Mouse (Mus musculus) megakaryocyte-erythroid progenitor cell, adult 5-6 weeks (primary cell): ENCODE results near the gene Lrrc29. TPM values are rescaled to one million over a fixed set of nuclear protein-coding genes. Genes with fewer than 3 reads are reported as not detected.

Source experiments
- ATAC-seq: replicated peaks from 2 replicates; pipeline ENCODE4 v1.8.0; 2016; ENCODE audit warnings: mild to moderate bottlenecking, inconsistent platforms; ENCODE audit not compliant: severe bottlenecking, poor library complexity, low FRiP score, low TSS enrichment
- total RNA-seq, 2 experiments: library from RNA; stranded (forward) in 1 of 2; stranded (reverse) in 1 of 2; fragments of 200-1000, 215-1000 nt in 1 of 2; fragments of >200 nt in 1 of 2; fragmentation: Nextera tagmentation in 1 of 2; gene quantifications; 2 replicates each; pipeline ENCODE4 v1.2.3; 2014 to 2017

Lrrc29 gene
- total RNA-seq (2014; fragmentation: Nextera tagmentation) (8.3 and 9.8 TPM in 2 replicates), total RNA-seq (2017) (4.8 TPM in 2 replicates)

DNA sequence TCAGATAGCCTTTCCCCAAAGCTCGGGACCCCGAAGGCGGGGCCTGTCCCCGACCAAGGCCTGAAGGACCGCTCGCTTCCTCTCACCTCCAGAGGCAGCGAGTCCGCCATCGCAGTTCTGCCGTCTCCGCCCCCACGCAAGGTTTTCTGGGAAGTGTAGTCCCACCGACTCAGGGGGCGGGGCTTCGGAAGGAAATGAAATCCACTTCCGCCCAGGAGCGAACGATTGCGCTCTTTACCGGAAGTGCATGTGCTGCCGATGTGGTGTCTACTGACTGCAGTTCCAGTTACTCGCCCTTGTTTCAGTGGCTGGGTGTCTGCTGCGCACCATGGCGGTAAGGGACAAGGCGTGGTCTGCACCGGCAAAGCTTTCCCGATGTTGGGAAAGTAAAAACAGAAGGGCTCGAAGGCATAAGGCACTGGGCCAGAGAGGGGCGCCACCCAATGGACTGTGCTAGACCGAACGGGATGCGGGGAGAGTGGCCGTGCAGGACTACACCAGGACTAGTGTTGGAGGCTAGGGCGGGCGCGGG is at the start of gene Lrrc29, which contains the start of gene Tmem208:
Lrrc29 (minus strand) TSS at position 138 of the 532 bp plus-strand sequence.
Tmem208 (plus strand) TSS at position 214 of the 532 bp plus-strand sequence.
- ATAC-seq = peak; percentile 86

DNA sequence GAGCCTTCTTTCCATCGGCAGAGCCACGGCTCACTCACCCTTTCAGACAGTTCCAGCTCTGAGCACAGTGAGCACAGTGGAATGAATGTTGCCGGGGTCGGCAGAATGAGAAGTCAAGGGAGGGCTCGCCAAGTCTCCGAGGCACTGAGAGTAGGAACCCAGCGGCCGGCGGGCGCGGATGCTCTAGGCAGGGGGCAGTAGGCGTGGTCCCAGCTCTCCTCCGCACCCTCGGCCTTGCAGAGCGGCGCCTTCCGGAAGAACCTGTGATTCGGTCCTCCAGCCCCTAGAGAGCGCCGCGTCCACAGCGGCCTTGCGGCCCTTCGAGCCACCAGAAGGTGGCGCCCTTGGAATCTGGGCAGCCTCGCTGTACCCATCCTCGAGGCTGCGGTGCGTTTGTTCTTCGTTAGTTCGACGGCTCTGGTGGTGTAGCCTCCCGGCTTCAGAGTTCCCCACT is 48.5 kb upstream of the Lrrc29 start:
- ATAC-seq = peak; percentile 74

DNA sequence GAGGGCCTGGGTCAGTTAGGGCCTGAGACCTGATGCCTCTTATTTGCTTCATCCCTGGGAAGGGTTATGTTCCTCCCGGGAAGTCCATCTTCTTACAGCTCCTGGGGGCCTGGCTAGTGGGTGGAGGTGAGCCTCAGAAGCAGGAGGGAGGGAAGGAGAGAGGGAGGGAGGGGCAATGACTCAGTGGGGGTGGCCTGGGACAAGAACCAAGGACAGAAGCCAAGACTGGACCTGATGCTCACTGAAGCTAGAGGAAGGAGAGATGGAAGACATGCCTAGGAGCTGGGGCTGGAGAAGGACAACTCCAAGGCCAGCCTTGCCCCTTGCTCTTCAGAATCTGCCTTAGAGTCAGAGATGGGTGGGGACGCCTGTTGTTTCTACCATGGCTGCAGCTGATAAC is 47.0 kb upstream of the Lrrc29 start, which contains the start of gene Plekhg4:
Plekhg4 (plus strand) TSS at position 243 of the 400 bp plus-strand sequence.
- no peak for ATAC-seq

DNA sequence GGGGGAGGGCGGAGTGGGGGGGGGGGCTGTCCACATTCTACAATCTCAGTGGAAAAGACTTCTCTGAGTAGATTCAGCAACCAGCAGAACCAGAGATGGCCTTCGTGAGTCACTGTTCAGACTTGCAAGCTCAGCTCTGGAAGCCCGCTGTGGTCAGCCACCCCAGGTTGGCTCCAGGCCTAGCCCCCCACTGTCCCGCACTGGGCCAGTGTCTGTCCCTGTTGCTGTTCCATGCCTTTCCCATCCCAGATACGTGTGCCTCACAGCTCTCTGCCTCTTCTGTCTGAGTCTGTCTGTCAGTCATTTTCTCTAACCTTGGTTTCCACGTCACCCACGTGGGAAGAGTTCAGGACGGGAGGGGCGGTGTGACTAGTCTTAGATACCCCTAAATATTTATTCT is 46.4 kb upstream of the Lrrc29 start:
- no peak for ATAC-seq

DNA sequence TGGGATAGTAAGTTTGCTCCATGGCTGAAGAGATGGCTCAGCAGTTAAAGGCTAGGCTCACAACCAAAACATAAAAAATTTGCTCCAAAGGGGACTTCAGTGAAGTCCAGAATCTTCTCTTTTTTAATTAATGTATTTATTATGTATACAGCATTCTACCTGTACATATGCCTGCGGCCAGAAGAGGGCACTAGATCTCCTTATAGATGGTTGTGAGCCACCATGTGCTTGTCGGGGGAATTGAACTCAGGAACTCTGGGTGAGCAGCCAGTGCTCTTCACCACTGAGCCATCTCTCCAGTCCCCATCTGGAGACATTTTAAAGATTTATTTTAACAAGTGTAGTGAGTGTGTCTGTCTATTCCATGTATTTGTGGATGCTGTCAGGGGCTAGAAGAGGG is 41.0 kb upstream of the Lrrc29 start:
- ATAC-seq = peak; percentile 52; the same call in 1 of the 2 replicates

DNA sequence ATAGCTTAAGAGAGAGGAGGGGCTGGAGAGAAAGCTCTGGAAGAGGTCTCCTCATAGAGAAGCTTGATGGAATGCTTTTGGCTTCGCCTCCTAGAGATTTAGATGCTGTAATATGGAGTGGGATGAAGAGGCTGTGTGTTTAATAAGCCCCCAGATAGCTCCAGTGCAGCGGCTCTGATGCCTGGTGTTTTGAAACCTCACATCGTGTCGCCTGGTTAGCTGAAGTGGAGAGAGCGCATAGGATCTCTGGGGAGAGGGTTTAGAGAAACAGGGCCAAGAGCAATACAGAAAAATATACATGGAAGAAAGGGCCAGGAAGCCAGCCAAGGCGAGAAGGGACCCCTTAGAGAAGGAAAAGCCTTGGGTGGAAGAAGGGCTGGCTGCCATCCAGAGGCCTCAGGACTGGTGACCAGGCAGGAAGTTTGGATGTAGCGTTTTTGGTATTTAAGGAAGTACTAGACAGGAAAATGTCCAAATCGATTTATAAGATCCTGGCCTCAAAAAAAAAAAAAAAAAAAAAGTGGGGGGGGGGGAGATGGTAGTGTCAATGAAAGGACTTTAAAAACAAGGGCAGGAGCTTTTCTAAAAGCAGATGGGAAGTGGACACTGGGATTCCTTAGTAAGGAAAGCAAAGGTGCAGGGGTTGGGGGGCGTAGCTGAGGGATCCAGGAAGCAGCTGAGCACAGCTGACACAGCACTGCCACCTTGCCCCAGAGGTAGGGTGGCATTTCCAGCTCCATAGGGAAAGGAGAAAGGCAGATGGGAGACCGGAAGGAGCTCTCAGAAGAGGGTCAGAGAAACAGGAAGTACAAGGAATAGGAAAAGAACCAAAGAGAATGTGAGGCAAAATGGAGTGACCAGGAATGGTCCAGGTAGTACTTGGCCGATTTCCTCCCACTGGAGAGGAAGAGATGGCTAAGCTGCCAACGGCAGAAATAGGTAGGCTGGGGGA is 35.9 kb upstream of the Lrrc29 start:
- no peak for ATAC-seq

DNA sequence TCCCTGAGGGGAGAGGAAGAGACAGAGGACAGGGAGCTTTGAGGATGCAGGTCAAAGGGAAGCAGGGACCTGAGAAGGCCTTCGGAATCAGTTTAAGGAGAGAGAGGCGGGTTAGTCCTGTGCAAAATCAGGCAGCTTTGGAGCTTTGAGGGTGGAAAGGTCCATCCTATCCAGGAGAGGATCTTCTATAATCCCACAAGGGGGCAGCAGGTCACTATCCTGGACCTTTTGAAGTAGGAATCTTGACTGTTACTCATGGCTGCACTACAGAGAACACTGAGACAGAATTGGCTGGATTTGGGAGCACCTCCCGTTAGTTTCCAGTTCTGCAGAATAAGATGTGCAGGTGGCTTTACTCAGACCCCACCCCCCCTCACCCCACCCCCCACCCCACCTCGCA is 33.6 kb upstream of the Lrrc29 start:
- no peak for ATAC-seq

DNA sequence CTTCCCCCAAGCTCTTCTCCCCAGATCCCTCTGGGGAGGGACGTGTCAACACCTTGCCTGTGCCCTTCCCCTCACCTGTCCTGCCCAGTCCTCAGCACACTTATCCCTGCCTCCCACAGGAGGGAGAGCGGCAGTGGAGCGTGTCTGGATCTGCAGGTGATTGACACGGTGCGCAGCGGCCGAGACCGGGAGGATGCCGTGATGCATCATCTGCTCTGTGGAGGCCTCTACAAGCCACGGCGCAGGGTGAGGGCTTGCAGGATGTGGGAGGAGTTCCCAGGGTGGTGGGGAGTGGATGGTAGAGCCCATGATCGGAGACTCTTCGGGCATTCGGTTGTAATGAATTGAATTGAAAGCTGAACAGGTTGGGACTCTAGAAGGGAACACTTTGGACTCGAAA is 33.1 kb upstream of the Lrrc29 start:
- no peak for ATAC-seq

DNA sequence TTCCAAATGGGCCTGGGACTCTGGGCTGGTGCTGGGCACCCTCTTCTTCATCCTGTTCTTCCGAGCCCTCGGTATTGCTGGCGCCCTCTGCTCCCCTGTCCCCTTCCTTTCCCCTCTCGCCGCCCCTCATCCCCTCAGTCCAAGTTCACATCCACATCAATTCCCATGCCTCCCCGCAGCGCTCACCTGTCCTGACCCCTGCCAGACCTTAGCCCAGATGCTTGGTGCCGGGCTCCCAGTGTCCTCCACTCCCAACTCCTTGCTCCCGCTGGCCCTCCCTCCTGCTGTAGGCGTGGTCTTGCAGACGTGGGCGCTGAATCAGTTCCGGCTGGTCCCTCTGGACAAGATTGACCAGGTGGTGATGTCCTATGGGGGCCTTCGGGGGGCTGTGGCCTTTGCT is 30.6 kb upstream of the Lrrc29 start:
- ATAC-seq = no peak

DNA sequence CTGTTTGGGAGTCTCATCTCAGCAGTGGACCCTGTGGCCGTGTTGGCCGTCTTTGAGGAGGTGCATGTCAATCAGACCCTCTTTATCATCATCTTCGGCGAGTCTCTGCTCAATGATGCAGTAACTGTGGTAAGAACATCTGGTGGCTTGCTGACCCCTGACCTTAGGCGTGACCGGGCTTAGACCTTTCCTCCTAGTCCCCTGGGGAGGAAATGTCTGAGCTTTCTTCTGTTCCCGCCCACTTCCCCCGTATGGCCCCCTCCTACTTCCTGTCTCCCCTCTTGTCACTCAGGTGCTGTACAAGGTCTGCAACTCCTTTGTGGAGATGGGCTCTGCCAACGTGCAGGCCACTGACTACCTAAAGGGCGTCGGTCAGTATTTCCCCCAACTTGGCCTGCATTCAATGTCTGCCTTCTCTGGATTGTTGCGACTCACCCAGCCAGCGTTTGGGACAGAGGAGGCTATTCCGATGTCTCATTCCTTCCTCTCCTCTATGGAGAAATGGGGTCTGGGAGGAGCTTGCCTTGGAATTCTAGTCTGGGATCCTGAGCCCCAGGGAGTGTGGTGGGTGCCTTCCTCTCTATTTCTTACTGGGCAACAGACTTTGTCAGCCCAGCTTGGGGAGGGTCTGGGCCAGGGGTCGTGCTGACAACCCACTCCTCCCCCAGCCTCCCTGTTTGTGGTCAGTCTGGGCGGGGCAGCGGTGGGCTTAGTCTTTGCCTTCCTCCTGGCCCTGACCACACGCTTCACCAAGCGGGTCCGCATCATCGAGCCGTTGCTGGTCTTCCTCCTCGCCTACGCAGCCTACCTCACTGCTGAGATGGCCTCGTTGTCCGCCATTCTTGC is 29.3 kb upstream of the Lrrc29 start:
- no peak for ATAC-seq

DNA sequence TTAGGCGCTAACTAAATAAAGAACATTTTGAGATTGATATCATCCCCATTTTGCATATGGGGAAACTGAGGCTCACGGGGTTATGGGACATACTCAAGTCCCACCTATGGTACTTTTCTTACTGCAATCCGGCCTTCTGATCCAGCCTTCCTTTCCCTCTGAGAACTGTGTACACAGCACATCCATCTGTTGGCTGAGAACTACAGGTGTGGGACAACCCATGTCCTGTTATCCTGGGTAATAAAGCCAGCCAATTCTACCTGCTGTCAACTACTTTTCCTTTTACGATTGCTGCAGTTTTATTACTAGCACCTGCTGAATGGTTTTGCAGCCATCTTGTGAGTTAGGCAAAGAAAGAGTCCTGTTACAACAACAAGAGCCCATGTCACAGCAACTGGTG is 28.5 kb upstream of the Lrrc29 start:
- ATAC-seq = no peak

DNA sequence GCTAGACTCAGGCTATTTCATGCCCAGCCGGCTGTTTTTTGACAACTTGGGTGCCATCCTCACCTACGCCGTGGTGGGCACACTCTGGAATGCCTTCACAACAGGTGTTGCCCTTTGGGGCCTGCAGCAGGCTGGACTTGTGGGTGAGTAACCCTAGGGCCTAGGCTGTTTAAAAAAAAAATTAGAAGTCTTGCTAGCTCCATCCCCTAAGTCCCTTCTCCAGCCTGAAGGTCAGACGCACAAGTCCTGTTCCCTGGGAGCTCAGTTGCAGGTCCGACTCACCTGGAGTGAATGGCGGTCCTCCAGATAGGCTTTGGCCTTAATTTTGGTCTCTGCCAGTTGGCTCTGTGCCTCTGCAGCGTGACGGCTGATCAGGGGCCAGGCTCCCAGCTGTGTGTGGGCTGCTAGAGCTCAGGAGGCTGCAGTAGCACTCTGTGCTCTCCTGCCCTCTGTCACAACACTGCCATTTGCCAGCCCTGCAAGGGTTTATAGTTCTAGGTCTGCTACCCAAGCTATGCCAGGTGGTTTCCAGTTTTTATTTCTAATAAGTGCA is 27.6 kb upstream of the Lrrc29 start:
- ATAC-seq = no peak

DNA sequence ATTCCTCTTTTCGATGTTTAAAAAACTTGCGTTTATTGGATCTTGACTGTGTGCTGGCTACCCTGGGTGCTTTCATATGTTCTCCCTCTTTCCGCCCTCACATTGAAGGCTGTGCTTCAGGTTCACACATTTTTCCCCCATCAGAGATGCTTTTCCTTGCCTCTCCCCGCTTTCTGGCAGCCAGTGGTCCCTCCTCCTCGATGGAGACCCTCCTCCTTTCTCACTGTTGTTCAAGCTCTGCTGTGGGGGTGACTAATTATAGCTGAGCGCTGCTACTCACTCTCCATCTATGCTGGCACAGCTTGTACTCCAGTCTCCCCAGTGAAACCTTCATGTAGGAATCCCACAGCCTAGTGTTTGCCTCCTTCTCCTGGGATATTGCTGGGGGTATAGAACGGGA is 24.1 kb upstream of the Lrrc29 start:
- ATAC-seq = no peak

DNA sequence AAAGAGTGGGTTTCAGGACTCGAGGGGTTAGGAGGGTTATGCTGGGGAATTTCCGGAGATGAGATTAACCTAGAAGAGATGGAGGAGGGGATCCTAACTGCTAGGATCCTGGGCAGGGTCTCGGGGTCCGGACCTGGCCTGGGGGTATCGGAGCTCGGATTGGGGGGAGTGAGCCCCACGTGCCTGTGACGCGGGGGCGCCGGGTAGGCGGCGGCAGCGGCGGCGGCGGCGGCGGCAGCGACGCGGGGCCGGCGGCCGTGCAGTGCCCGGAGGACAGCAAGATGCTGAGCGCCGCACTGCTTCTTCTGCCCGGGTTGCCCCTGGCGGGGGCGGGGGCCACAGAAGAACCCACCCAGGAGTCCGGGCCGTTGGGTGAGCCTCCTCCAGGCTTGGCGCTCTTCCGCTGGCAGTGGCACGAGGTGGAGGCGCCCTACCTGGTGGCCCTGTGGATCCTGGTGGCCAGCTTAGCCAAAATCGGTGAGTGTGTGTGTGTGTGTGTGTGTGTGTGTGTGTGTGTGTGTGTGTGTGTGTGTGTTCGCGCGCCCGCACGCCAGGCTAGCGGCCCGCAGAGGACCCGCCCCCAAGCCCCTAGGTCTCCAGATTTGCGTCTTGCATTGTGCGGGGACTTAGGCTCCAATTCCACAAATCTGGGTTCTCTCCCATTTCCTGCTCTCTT is 23.2 kb upstream of the Lrrc29 start:
- no peak for ATAC-seq

DNA sequence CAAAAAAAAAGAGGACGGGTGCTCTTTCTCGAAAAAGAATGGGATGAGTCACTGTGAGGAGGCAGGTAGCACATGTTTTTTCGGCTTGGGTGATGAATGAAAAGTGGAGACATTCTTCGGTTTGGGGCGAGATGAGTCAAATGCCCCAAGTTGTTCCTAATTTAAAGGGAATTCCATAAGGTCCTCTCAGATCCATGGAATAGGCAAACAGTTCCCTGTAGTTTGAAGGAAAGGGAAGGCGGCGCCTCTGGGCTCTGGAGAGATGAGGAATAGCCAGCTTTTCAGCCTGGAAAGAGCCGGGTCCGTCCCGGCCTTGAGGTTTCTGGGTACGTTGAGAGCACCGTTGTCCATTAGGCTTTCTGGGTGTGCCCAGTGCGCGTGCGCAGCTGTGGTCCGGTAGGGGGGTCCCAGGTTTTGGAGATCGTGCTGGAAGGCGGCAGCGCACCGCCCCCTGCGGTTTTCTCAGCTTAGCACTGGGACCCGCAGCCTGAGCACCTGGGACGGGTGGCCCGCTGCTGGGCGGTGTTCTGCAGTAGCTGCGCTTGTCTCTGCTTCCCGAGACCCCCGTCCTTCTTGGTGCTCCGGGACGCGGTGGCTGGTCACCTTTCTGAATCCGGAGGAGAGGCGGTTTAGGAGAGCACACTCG is 22.5 kb upstream of the Lrrc29 start, which contains the start of gene Slc9a5:
Slc9a5 (plus strand) TSS at position 394 of the 646 bp plus-strand sequence.
- no peak for ATAC-seq

DNA sequence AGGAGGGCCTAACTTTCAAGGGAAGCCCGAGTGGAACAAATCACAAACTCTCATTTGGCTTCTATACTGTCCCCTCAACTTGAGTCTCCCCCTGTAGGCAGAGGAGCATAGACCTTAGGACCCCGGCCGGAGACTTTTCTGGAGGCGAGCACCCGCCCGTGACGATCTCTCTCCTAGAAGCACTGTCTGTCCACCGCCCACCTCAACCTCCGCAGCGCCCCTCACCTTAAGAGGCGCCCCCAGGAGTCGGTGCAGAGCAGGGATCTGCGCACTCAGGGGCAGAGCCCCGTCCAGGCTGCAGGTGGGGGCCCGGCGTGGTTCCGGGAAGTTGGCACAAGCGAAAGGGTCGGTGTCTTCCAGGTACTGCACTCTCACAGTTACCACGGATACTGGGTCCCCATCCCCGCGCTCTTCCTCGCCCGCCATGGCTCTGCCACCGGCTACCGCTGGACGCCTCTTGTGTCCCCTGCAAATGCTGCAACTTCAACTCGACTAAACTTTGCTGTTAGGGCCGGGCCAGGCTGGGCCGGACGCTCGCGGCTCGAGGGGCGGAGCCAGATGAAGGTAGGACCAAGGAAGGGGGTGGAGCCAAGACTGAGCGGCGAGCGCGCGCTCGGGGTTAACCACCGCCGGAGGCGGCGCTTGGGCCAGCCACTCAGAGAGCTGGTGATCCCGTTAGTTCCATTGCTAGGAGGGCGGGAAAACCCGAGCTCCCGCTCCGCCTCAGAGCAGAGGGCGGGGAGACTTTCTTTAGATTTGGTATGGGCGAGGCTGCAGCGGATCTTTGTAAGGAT is 21.5 kb upstream of the Lrrc29 start, which contains the start of gene Fhod1:
Fhod1 (minus strand) TSS at position 526 of the 794 bp plus-strand sequence.
- peak; percentile 94 for ATAC-seq

DNA sequence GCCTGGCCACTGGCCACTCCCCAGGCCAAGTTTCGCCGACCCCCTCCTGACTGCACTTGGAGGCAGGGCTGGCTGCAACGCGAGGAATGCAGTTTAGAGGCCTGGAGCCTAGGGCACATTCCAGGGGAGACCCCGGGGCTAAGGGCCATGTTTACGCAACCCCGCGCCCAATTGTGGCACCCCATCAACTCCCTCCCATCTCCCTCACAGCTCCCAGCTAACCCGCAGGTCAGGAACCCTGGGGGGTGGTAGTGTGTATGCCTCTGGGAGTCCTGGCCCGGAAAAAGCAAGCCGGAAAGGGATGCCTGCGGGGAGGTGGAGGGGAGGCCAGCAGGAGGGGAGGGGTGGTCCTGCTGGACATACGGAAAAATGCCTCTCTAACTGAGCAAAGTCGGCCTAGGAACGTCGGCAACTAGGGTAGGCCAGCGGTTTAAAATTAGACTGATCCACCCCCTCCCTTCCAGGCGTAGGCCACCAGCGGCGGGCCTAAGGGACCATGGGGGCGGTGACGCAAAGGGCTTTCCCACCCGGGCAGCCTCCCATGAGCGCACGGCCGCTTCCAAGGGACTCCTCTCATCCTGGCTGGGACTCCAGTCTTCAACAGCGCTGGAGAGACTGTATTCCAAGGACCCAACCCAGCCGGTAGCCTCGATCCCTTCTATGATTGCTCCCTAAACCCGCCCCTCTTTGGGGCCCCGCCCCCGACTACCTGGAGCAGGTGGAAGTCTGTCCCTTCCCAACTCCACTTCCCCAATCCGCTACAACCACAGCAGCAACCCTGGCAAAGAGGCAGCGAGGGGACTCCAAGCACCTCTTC is 20.7 kb upstream of the Lrrc29 start:
- no peak for ATAC-seq
